Mouse (Mus musculus) midbrain, embryonic 11.5 days (tissue): Measurements from ENCODE around the gene Bicral. TPM values are rescaled to one million over a fixed set of nuclear protein-coding genes. Genes with fewer than 3 reads are reported as not detected.

Experiments
- ATAC-seq: fragments of 200-750 bp; cut with Nextera tagmentation; 2 replicates; pipeline ENCODE4 v1.8.0; 2017; ENCODE audit warnings: moderate TSS enrichment, moderate library complexity; ENCODE audit not compliant: low FRiP score
- DNase-seq: peaks from one replicate; pipeline ENCODE4 v3.0.0; 2015; ENCODE audit warnings: low spot score; ENCODE audit errors: missing footprints
- H3K27ac ChIP-seq: fragments of 300-500 bp; sonication (generic); 2 replicates; pipeline ENCODE4 v1.5.1; 2014; ENCODE audit warnings: low read depth, low read length
- H3K27me3 ChIP-seq: fragments of 300-500 bp; sonication (generic); 2 replicates; pipeline ENCODE4 v1.6.1; 2014; ENCODE audit warnings: mild to moderate bottlenecking, low read length, moderate library complexity, mixed read lengths; ENCODE audit not compliant: control insufficient read depth, insufficient read depth
- H3K36me3 ChIP-seq: fragments of 300-500 bp; sonication (generic); 2 replicates; pipeline ENCODE4 v1.6.1; 2014; ENCODE audit warnings: mild to moderate bottlenecking, low read length, moderate library complexity, mixed read lengths; ENCODE audit not compliant: control insufficient read depth, insufficient read depth
- H3K4me1 ChIP-seq: fragments of 300-500 bp; sonication (generic); 2 replicates; pipeline ENCODE4 v1.6.1; 2014; ENCODE audit warnings: low read length; ENCODE audit not compliant: control insufficient read depth, insufficient read depth
- H3K4me2 ChIP-seq: fragments of 300-500 bp; sonication (generic); 2 replicates; pipeline ENCODE4 v1.6.1; 2014; ENCODE audit warnings: mild to moderate bottlenecking, moderate library complexity
- H3K4me3 ChIP-seq: fragments of 300-500 bp; sonication (generic); 2 replicates; pipeline ENCODE4 v1.5.1; 2014; ENCODE audit warnings: low read depth, low read length
- H3K9ac ChIP-seq: fragments of 300-500 bp; sonication (generic); 2 replicates; pipeline ENCODE4 v1.6.1; 2014; ENCODE audit warnings: low read length
- H3K9me3 ChIP-seq: fragments of 300-500 bp; sonication (generic); 2 replicates; pipeline ENCODE4 v1.6.1; 2016; ENCODE audit warnings: low read length; ENCODE audit not compliant: control insufficient read depth
- WGBS: fragments of 180-500 bp; shearing (Covaris S2); extraction: QIAGEN DNeasy Blood & Tissue Kit; methylation state at CpG from one replicate; pipeline ENCODE4 v1.1.7; 2014; 5-methylcytosine and 5-hydroxymethylcytosine counted together
- polyA plus RNA-seq: library from polyadenylated mRNA; unstranded; fragments of >200 nt; fragmentation: Nextera tagmentation; extraction: Ambion mirVana; gene quantifications from 2 replicates; pipeline ENCODE4 v1.2.1, GENCODE M21; 2014

Gene Bicral
- polyA plus RNA-seq, 1 experiment from 2014 or later, result 5.8 TPM

DNA sequence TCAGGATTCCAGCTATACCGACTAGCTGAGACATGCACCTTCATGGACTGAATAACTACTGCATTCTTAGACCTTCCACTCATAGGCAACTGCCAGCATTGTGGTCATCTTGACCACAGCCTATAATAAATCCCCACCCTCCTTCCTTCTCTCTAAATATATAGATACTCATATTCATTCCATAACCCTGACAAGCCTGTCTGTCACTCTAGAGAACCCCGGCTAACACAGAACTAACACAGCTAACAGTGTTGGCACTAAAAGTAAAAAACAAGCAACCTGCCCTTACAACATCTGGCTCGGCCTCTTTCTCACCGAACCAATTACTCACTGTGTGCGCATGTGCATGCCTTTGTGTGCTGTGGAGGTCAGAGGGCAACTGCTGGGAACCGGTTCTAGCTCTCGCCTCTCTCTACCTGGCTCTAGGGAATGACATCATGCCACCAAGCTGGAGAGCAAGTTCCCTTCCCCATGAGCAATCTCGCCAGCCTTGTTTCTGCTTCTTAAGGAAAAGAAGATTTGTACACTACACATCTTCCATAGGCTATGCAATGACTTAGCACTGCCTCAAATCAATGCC lies 18.2 kb upstream of the Bicral start:
- Histone ChIP-seq H3K4me1 (no peaks in the 10 kb centered on the region), H3K36me3 (no peaks in the 10 kb centered on the region), H3K27me3 (no peaks in the 10 kb centered on the region), H3K4me2 (no peak overlapping the region), H3K9me3 (no peaks in the 10 kb centered on the region), H3K9ac (no peak overlapping the region), H3K27ac (no peak overlapping the region), H3K4me3 (no peak overlapping the region)
- DNase-seq (no peak), ATAC-seq (no peak)
- WGBS, result 84% methylated on average over 8 of the region's 8 CpGs

DNA sequence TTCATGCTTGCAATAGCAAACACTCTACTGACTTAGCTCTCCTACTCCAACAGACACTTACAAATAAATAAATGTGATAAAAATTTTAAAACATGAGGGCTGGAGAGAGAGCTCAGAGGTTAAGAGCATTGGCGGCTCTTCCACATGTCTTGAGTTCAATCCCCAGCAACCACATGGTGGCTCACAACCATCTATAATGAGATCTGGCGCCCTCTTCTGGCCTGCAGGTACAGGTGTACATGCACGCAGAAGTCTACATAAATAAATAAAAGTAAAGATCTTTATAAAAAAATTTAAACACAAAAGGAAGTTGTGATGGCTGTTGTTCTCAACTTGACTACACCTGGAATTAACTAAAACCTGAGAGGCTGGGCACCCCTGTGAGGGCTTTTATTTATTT lies 17.3 kb upstream of the Bicral start:
- no peak for ATAC-seq
- Histone ChIP-seq H3K9ac (no peak overlapping the region), H3K4me1 (no peaks in the 10 kb centered on the region), H3K9me3 (no peaks in the 10 kb centered on the region), H3K36me3 (no peaks in the 10 kb centered on the region), H3K4me2 (no peak overlapping the region), H3K27me3 (no peaks in the 10 kb centered on the region), H3K4me3 (no peak overlapping the region), H3K27ac (no peak overlapping the region)
- DNase-seq, result no peak
- WGBS, result 68% methylated on average over 3 of the region's 3 CpGs

GRCm38 (mm10) chr17:46874133-46874532 lies 15.9 kb upstream of the Bicral start:
- H3K4me1 ChIP-seq, result no peaks in the 10 kb centered on the region
- H3K27ac ChIP-seq, result no peak overlapping the region
- ATAC-seq (no peak), DNase-seq (no peak)
- H3K36me3 ChIP-seq, result no peaks in the 10 kb centered on the region
- H3K27me3 ChIP-seq, result no peaks in the 10 kb centered on the region
- H3K9me3 ChIP-seq, result no peaks in the 10 kb centered on the region
- H3K4me3 ChIP-seq, result no peak overlapping the region
- no peak overlapping the region for H3K4me2 ChIP-seq
- 60% methylated on average over 10 of the region's 10 CpGs for WGBS
- no peak overlapping the region for H3K9ac ChIP-seq

GRCm38 (mm10) chr17:46872806-46873205 lies 14.5 kb upstream of the Bicral start:
- Histone ChIP-seq H3K9ac (no peak overlapping the region), H3K27me3 (no peaks in the 10 kb centered on the region), H3K4me1 (no peaks in the 10 kb centered on the region), H3K9me3 (no peaks in the 10 kb centered on the region), H3K27ac (no peak overlapping the region), H3K36me3 (no peaks in the 10 kb centered on the region), H3K4me2 (no peak overlapping the region), H3K4me3 (no peak overlapping the region)
- WGBS, result 77% methylated on average over 7 of the region's 7 CpGs
- ATAC-seq (no peak), DNase-seq (no peak)

DNA sequence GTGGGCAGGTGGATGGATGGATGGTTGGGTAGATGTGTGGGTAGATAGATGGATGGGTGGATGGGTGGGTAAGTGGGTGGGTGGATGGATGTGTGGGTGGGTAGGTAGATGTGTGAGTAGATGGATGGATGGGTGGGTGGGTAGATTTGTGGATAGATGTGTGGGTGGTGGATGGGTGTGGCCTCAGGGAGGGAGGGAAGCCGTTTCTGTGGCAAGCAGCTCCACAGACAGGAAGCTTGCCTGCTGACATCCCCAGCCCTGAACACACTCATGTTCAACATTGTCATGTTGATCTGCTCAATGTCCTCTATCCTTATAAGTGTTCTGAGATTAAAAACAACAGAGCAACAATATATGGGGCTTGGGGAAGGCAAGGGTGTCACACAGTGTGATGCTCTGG lies 12.6 kb upstream of the Bicral start:
- DNase-seq (no peak), ATAC-seq (no peak)
- no peak overlapping the region for H3K4me3 ChIP-seq
- no peaks in the 10 kb centered on the region for H3K36me3 ChIP-seq
- WGBS, result 67% methylated on average over 1 of the region's 1 CpGs
- H3K9ac ChIP-seq, result no peak overlapping the region
- no peak overlapping the region for H3K27ac ChIP-seq
- H3K4me2 ChIP-seq, result no peak overlapping the region
- no peaks in the 10 kb centered on the region for H3K4me1 ChIP-seq
- no peaks in the 10 kb centered on the region for H3K9me3 ChIP-seq
- H3K27me3 ChIP-seq, result no peaks in the 10 kb centered on the region

- Histone ChIP-seq H3K9ac (no peak overlapping the region), H3K27me3 (no peaks in the 10 kb centered on the region), H3K36me3 (no peaks in the 10 kb centered on the region), H3K9me3 (no peaks in the 10 kb centered on the region), H3K4me1 (no peaks in the 10 kb centered on the region), H3K27ac (no peak overlapping the region), H3K4me3 (no peak overlapping the region), H3K4me2 (no peak overlapping the region)
- DNase-seq (no peak), ATAC-seq (no peak)
- 94% methylated on average over 5 of the region's 5 CpGs for WGBS
Observed at GRCm38 (mm10) chr17:46870204-46870798, 12.0 kb upstream of the Bicral start.

GRCm38 (mm10) chr17:46866836-46867235 lies 8.6 kb upstream of the Bicral start:
- DNase-seq (no peak), ATAC-seq (no peak)
- Histone ChIP-seq H3K27me3 (no peaks in the 10 kb centered on the region), H3K4me2 (no peak overlapping the region), H3K4me1 (no peaks in the 10 kb centered on the region), H3K9me3 (no peaks in the 10 kb centered on the region), H3K9ac (no peak overlapping the region), H3K27ac (no peak overlapping the region), H3K36me3 (no peaks in the 10 kb centered on the region), H3K4me3 (no peak overlapping the region)
- 92% methylated on average over 12 of the region's 12 CpGs for WGBS

DNA sequence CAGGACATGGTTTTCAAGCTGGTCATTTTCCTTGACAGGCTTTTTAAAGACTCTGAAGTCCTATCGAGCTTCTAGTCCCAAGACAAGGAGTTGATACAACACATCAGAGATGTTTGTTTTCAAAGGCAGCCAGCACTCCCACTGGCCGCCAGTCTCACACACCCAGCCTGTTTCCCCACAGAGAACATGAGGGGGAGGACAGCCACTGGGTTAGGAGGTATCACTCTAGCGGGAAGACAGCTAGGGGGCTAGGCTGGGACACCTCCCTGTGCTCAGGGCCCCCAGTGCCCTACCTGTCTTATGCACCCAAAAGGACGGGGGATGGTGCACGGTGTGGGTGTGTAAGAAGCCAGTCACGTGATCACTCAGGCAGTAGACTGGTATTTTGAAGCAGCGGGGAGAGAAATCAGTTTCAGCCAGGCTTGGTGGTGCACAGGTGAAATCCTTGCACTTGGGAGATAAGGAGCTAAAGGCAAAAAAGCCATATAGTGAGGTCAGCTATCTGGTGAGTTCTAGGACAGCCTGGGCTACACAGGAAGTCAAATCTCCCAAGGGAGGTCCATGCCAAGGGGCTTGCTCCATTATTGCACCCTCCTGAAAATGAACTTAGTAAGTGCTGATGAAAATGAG lies 6.4 kb upstream of the Bicral start:
- 79% methylated on average over 7 of the region's 7 CpGs for WGBS

GRCm38 (mm10) chr17:46860120-46860519 lies 1.8 kb upstream of the Bicral start:
- DNase-seq (no peak), ATAC-seq (no peak)
- H3K36me3 ChIP-seq, result no peaks in the 10 kb centered on the region
- no peak overlapping the region for H3K27ac ChIP-seq
- H3K9ac ChIP-seq, result no peak overlapping the region
- H3K27me3 ChIP-seq, result no peaks in the 10 kb centered on the region
- H3K9me3 ChIP-seq, result no peaks in the 10 kb centered on the region
- peaks cover 10% of the 10 kb centered on the region for H3K4me1 ChIP-seq
- H3K4me3 ChIP-seq, result no peak overlapping the region
- H3K4me2 ChIP-seq, result no peak overlapping the region
- 94% methylated on average over 4 of the region's 4 CpGs for WGBS

More for the DNA sequence above, 6.4 kb upstream of the Bicral start:
- H3K9ac ChIP-seq, result no peak overlapping the region
- no peak overlapping the region for H3K4me2 ChIP-seq
- H3K36me3 ChIP-seq, result no peaks in the 10 kb centered on the region
- no peak overlapping the region for H3K4me3 ChIP-seq
- H3K4me1 ChIP-seq, result no peaks in the 10 kb centered on the region
- DNase-seq (no peak), ATAC-seq (no peak)
- no peak overlapping the region for H3K27ac ChIP-seq
- H3K9me3 ChIP-seq, result no peaks in the 10 kb centered on the region
- no peaks in the 10 kb centered on the region for H3K27me3 ChIP-seq
